Mouse (Mus musculus) intestine, postnatal 0 days (tissue): ENCODE results near the gene Stox2. TPM values are rescaled to one million over a fixed set of nuclear protein-coding genes. Genes with fewer than 3 reads are reported as not detected.

Source experiments
- ATAC-seq: fragments of 200-750 bp; cut with Nextera tagmentation; 2 replicates; pipeline ENCODE4 v1.8.0; 2017; ENCODE audit warnings: mild to moderate bottlenecking, moderate TSS enrichment, moderate library complexity
- H3K27ac ChIP-seq: fragments of 300-500 bp; sonication (generic); 2 replicates; pipeline ENCODE4 v1.5.1; 2014; ENCODE audit warnings: mild to moderate bottlenecking, low read depth, low read length, moderate library complexity
- H3K27me3 ChIP-seq: fragments of 300-500 bp; sonication (generic); replicated peaks from 2 replicates; pipeline ENCODE4 v1.6.1; 2014; ENCODE audit warnings: low read length, mixed read lengths; ENCODE audit not compliant: control insufficient read depth, insufficient read depth
- H3K36me3 ChIP-seq: fragments of 300-500 bp; sonication (generic); 2 replicates; pipeline ENCODE4 v1.6.1; 2014; ENCODE audit warnings: mild to moderate bottlenecking, moderate library complexity; ENCODE audit not compliant: control insufficient read depth, insufficient read depth
- H3K4me1 ChIP-seq: fragments of 300-500 bp; sonication (generic); replicated peaks from 2 replicates; pipeline ENCODE4 v1.6.1; 2014; ENCODE audit warnings: antibody characterized with exemption, low read length, mixed read lengths; ENCODE audit not compliant: control insufficient read depth, insufficient read depth
- H3K4me2 ChIP-seq: fragments of 300-500 bp; sonication (generic); replicated peaks from 2 replicates; pipeline ENCODE4 v1.6.1; 2014; ENCODE audit warnings: low read depth, mild to moderate bottlenecking, moderate library complexity
- H3K4me3 ChIP-seq: fragments of 300-500 bp; sonication (generic); 2 replicates; pipeline ENCODE4 v1.5.1; 2014; ENCODE audit warnings: low read depth, low read length
- H3K9ac ChIP-seq: fragments of 300-500 bp; sonication (generic); 2 replicates; pipeline ENCODE4 v1.6.1; 2014; ENCODE audit warnings: mild to moderate bottlenecking, low read depth, low read length
- H3K9me3 ChIP-seq: fragments of 300-500 bp; sonication (generic); 2 replicates; pipeline ENCODE4 v1.6.1; 2016; ENCODE audit warnings: mixed run types; ENCODE audit not compliant: control insufficient read depth
- CTCF ChIP-seq: sonication (generic); IDR thresholded peaks from 2 replicates; pipeline ENCODE4 v1.5.1; 2016; ENCODE audit warnings: low read depth, mild to moderate bottlenecking, control low read depth, antibody characterized with exemption, moderate library complexity
- WGBS: fragments of 180-500 bp; shearing (Covaris S2); extraction: QIAGEN DNeasy Blood & Tissue Kit; methylation state at CpG from one replicate; pipeline ENCODE4 v1.1.7; 2014; 5-methylcytosine and 5-hydroxymethylcytosine counted together
- polyA plus RNA-seq: library from polyadenylated mRNA; unstranded; fragments of >200 nt; fragmentation: Nextera tagmentation; extraction: Ambion mirVana; gene quantifications from 2 replicates; pipeline ENCODE4 v1.2.1, GENCODE M21; 2015

Gene Stox2
- 3.2 and 3.9 TPM in 2 replicates for polyA plus RNA-seq

DNA sequence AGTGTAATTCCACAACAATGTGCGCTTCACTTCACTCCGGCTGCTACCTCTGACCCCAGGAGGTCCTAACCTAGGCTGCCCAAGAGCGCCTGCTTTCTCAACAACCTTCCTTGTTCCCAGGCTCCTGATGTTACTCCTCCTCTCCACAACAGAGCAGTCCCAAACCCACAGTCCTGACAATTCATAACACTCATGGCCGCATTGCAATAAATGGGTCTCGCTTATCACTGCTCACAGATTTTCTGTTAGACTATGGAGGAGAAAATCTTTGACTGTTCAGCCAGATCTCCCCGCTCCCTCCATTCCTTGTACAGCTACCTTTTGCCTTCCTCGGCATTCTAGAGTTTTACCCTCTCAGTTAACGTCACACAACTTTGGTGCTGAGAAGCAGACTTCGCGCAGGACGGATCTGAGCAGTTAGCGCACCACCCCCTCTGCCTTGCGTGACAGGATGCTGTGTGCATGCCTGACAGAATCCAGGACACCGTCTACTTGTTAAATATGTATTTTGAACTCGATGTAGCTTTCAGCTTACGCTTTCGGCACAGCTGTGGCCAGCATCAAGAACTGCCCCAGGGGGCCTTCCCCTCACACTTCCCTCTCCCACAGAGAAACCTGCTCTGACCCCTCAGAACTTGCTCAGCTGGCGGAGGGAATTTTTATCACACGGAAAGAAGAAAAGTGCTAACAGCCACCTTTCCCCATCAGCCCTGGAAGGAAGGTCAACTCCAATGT lies at the start of gene Stox2:
Gene Stox2, minus strand, starts transcription at position 51 of the 735 bp plus-strand sequence.
- WGBS: 71% methylated on average over 19 of the region's 19 CpGs
- no peak for ATAC-seq
- Histone ChIP-seq H3K4me3 (no peak within 1 kb of the TSS), H3K27me3 (no peaks in the 10 kb centered on the region), H3K4me1 (no peaks in the 10 kb centered on the region), H3K4me2 (no peak within 1 kb of the TSS), H3K36me3 (no peaks in the 10 kb centered on the region), H3K9me3 (no peaks in the 10 kb centered on the region), H3K9ac (no peak within 1 kb of the TSS), H3K27ac (no peak within 1 kb of the TSS)
- no peak for TF ChIP-seq CTCF

DNA sequence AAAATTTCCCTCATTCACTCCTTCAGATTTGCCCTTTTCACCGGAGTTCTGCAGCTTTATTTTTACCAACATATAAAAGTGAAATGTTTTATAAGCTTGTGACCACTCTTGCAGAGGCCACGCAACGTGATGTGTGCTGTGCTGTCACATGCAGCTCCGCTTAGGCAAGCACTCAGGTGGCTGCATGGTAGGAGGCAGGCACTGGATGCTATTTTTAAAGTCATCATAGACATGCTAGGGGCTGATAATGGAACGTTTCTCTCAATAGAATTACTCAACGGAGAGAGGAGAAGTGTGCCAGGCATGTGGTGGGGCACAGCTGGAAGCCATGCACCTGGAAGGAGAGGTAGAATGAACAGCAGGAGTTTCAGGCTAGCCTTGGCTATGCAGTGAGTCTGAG lies 49.3 kb upstream of the Stox2 start:
- no peak for ATAC-seq
- H3K27me3 ChIP-seq: no peaks in the 10 kb centered on the region
- H3K4me1 ChIP-seq: no peaks in the 10 kb centered on the region
- H3K9me3 ChIP-seq: no peaks in the 10 kb centered on the region
- WGBS: 71% methylated on average over 6 of the region's 6 CpGs
- H3K4me2 ChIP-seq: no peak overlapping the region
- no peak overlapping the region for H3K27ac ChIP-seq
- H3K9ac ChIP-seq: no peak overlapping the region
- H3K4me3 ChIP-seq: no peak overlapping the region
- TF ChIP-seq CTCF: no peak
- peaks cover 72% of the 10 kb centered on the region for H3K36me3 ChIP-seq

DNA sequence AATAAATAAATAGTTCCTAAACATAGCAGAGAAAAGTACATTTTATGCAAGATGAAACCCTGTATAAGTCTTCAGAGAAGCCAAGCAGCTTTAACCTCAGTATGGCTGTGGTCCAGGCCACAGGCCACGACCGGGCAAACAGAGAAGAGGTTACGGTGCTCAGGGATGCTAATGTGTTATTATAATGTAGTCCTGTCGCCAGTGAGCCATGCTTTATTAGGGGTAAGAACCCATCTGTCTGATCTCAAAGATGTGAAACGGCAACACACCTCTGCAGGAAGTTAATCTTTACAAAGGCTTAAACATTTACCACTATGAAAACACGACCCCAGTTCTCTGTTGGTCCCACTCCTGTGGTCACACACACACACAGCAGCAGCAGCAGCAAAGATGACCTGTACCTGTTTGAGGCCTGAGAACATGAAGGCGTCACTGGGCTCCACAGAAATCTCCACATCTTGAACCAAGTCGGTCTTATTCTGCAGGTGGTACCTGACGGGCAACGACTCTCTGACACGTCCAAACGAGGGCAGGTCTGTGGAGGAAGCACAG lies 48.5 kb upstream of the Stox2 start:
- no peak overlapping the region for H3K4me2 ChIP-seq
- TF ChIP-seq CTCF: no peak
- 42% methylated on average over 12 of the region's 12 CpGs for WGBS
- no peak overlapping the region for H3K9ac ChIP-seq
- no peaks in the 10 kb centered on the region for H3K9me3 ChIP-seq
- H3K27ac ChIP-seq: no peak overlapping the region
- no peaks in the 10 kb centered on the region for H3K27me3 ChIP-seq
- no peak for ATAC-seq
- H3K4me3 ChIP-seq: no peak overlapping the region
- no peaks in the 10 kb centered on the region for H3K4me1 ChIP-seq
- H3K36me3 ChIP-seq: peaks cover 68% of the 10 kb centered on the region

DNA sequence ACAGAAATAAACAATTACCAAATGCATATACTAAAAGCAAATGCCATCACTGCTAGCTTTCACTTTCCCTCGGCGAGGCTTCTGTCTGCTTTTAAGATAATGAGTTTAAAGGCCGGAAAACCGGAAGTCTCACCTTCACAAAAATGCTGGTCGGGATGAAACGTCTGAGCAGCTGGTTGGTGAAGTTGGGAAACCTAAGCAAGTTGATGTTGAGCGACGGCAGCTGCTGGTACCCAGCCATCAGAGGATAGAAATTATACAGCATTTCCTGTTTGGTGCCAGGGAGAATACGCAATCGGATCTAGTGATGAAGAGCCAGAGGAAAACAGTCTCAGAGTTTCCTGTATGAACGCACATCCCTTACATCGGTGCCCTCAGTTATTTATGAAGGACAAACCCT lies 46.9 kb upstream of the Stox2 start:
- Histone ChIP-seq H3K4me3 (no peak overlapping the region), H3K27ac (no peak overlapping the region), H3K9me3 (no peaks in the 10 kb centered on the region), H3K36me3 (peaks cover 64% of the 10 kb centered on the region), H3K27me3 (no peaks in the 10 kb centered on the region), H3K4me1 (no peaks in the 10 kb centered on the region), H3K9ac (no peak overlapping the region), H3K4me2 (no peak overlapping the region)
- ATAC-seq: no peak
- no peak for TF ChIP-seq CTCF
- WGBS: 83% methylated on average over 12 of the region's 12 CpGs

DNA sequence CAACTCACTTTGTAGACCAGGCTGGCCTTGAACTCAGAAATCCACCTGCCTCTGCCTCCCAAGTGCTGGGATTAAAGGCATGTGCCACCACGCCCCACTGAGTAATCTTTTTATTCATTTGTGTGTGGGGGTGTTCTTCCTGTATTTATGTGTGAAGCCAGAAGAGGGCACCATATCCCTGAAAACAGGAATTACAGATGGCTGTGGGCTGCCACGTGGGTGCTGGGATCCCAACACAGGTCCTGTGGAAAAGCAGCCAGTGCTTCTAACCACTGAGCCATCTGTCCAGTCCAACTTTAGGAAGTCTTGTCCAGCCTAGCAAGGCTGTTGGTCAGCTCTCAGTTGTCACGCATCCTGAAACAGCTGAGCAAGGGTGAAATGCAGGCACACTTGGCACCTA lies 41.1 kb upstream of the Stox2 start:
- no peak for ATAC-seq
- Histone ChIP-seq H3K9ac (no peak overlapping the region), H3K4me2 (no peak overlapping the region), H3K4me1 (no peaks in the 10 kb centered on the region), H3K9me3 (no peaks in the 10 kb centered on the region), H3K4me3 (no peak overlapping the region), H3K27me3 (no peaks in the 10 kb centered on the region), H3K27ac (no peak overlapping the region), H3K36me3 (peaks cover 27% of the 10 kb centered on the region)
- 0 out of 2 replicates have a peak, but pooled peaks have one; percentile 14 for TF ChIP-seq CTCF
- 91% methylated on average over 3 of the region's 3 CpGs for WGBS

DNA sequence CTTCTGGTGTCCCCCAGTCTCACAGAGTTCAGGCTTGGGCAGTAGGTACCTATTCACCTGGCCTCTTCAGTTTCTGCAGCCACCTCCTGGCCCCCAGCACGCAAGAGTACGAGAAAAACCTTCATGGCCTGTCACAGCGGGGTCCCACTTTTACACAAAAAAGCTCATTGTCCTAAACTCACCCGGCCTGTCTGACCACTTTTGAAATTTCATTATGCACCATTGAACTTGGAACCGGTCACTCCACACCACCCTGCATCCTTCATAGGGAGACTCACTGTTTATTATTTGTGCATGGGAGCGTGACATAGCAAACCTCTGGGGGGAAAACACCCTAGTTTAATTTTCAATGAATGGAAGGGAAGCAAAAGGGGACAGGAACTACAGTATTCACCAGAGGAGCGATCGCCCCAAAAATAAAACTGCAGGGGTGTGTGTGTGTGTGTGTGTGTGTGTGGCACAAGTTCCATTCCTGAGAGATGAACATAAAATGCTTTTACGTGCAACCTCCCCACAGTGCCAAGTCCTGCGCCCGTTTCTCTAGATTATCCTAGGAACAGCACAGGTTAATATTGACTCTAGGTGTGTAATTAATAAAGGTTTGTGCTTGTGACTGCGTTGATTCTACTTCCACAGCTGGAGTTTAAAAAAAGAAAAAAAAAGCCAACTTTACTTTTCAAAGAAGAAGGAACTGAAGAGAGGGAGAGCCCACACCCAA lies 36.4 kb upstream of the Stox2 start:
- no peak for TF ChIP-seq CTCF
- 54% methylated on average over 12 of the region's 12 CpGs for WGBS
- Histone ChIP-seq H3K9me3 (no peaks in the 10 kb centered on the region), H3K4me3 (no peak overlapping the region), H3K9ac (no peak overlapping the region), H3K27ac (no peak overlapping the region), H3K27me3 (no peaks in the 10 kb centered on the region), H3K36me3 (no peaks in the 10 kb centered on the region; the same call in 1 of the 2 replicates), H3K4me1 (no peaks in the 10 kb centered on the region), H3K4me2 (no peak overlapping the region)
- no peak for ATAC-seq
